Mouse (Mus musculus) E14TG2a.4 (cell line): Measurements from ENCODE around the gene Slc9a3r1.
A peak's percentile ranks its signal among the peaks of the same experiment; 100 is the strongest.

Source experiments
- H3K27me3 ChIP-seq: 2 replicates; pipeline ENCODE4 v1.6.1; 2014; ENCODE audit warnings: low read length, control low read depth; ENCODE audit not compliant: insufficient read depth
- H3K36me3 ChIP-seq: 2 replicates; pipeline ENCODE4 v1.6.1; 2014; ENCODE audit warnings: low read length, control low read depth; ENCODE audit not compliant: insufficient read depth
- H3K4me1 ChIP-seq: replicated peaks from 2 replicates; pipeline ENCODE4 v1.6.1; 2014; ENCODE audit warnings: low read depth, low read length, control low read depth
- H3K4me3 ChIP-seq: replicated peaks from 2 replicates; pipeline ENCODE4 v1.5.1; 2014; ENCODE audit warnings: mild to moderate bottlenecking, low read length
- H3K9me3 ChIP-seq: 2 replicates; pipeline ENCODE4 v1.6.1; 2014; ENCODE audit warnings: low read length, control low read depth
- CTCF ChIP-seq: conservative IDR thresholded peaks from 2 replicates; pipeline ENCODE4 v1.5.1; 2014; ENCODE audit warnings: low read length
- NANOG ChIP-seq: IDR thresholded peaks from 2 replicates; pipeline ENCODE4 v1.6.1; 2014; ENCODE audit warnings: borderline replicate concordance, low read length, mixed read lengths
- POU5F1 ChIP-seq: IDR thresholded peaks from 2 replicates; pipeline ENCODE4 v1.6.1; 2014; ENCODE audit warnings: low read length, borderline replicate concordance

The Slc9a3r1 gene

DNA sequence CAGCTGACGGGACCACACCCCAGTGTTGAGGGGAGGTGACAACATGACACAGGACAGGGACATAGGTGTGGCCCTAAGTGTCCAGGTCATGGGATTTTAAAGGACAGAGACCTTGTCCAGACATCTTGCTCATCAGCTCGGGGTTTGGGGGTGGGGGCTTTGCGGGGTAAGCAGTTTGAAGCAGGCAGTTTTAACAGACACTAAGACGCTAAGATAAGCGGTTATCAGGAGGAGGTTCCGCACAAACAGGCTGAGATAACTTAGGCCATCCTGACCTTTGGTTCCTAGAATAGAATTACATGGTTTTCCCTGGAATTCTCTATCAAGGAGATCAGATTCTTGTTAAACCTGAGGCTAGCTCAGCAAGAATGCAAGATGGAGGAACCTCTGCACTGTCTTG is 31.6 kb downstream of the Slc9a3r1 start:
- H3K36me3 ChIP-seq, result peaks cover 9% of the 10 kb centered on the region
- H3K27me3 ChIP-seq, result no peaks in the 10 kb centered on the region
- no peaks in the 10 kb centered on the region for H3K9me3 ChIP-seq
- peaks cover 10% of the 10 kb centered on the region for H3K4me1 ChIP-seq
- TF ChIP-seq CTCF (no peak), POU5F1 (no peak), NANOG (no peak)
- no peak overlapping the region for H3K4me3 ChIP-seq

DNA sequence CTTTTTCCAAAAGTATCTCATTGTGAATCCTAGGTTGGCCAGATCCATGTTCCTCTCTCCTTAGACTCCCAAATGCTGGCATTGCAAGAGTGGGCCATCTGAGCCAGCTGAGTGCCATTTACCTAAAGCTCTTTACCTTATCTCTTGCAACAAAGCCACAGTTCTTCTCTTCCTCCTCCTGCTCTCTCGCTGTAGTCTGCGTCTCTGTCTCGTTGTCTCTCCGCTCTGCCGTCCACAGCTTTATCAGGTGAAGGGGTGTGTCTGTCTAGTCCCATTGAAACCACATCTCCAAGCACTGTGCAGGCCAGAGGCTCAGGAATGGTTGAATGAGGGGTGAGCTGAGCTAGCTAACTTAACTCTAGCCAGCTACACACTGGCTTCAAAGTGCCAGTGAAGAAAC is 32.8 kb downstream of the Slc9a3r1 start:
- Histone ChIP-seq H3K4me1 (peaks cover 14% of the 10 kb centered on the region), H3K4me3 (no peak overlapping the region), H3K9me3 (no peaks in the 10 kb centered on the region), H3K36me3 (peaks cover 10% of the 10 kb centered on the region), H3K27me3 (no peaks in the 10 kb centered on the region)
- TF ChIP-seq CTCF (no peak), POU5F1 (no peak), NANOG (no peak)

DNA sequence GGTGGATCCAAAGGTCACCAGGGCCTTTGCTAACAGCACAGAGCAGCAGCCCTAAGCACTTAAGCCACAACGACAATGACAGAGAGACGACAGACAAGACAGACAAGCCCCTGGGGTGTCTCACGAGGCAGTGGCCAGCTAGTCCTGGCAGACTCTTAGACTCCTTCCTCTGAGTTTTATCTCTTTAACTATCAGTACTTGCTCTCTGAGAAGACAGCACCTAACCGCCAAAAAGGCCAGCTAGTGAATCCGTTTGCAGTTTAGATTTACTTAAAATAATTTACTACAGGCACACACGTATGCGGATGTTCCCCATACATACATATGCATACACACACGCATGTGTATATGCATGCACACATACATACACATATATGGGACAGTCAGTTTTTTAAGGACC is 34.4 kb downstream of the Slc9a3r1 start:
- TF ChIP-seq NANOG (no peak), POU5F1 (no peak), CTCF (no peak)
- Histone ChIP-seq H3K4me1 (peaks cover 9% of the 10 kb centered on the region), H3K36me3 (peaks cover 23% of the 10 kb centered on the region)

DNA sequence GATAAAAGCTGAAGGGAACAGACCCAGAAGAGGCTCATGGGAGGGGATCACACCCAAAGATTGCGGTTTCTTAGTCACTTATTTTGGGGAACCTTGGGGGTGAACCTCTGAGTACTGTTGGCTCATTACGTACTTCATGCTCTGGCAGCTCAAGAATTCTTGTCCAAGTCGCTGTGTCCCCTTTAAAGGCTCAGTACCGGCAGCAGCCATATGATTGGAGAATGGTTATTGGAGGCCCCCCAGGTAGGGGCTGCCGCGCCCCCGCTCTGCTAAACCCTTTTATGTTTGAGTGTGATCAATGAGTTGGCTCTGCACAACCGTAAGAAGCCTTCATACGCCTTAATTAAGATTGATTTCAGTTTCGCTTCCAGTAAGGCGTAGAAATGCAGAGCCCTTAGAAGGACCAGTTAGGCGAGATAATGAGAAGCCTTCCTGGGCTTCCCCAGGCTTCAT is 35.8 kb downstream of the Slc9a3r1 start:
- Histone ChIP-seq H3K4me1 (peaks cover 13% of the 10 kb centered on the region), H3K9me3 (no peaks in the 10 kb centered on the region), H3K4me3 (no peak overlapping the region), H3K36me3 (peaks cover 23% of the 10 kb centered on the region), H3K27me3 (no peaks in the 10 kb centered on the region)
- TF ChIP-seq CTCF, result no peak
- TF ChIP-seq POU5F1, result no peak
- TF ChIP-seq NANOG, result no peak

More for the DNA sequence above, 34.4 kb downstream of the Slc9a3r1 start:
- Histone ChIP-seq H3K4me3 (no peak overlapping the region), H3K9me3 (no peaks in the 10 kb centered on the region), H3K27me3 (no peaks in the 10 kb centered on the region)

DNA sequence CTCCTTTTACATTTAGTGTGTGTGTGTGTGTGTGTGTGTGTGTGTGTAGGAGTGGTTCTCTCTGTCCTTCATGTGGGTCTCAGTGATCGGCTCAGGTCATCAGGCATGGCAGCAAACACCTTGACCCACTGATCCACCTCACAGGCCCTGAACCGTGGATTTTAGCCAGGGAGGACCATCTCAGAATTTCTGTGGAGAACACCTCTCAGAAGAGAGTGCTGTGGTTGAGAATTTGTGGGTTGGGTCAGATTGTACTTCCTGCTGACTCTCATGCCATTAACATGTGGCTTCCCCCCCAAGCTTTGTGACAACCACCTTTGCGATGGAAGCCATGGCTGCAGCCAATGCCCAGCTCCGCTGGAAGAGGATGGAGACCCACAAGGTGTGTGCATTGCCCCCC is 37.4 kb downstream of the Slc9a3r1 start:
- H3K27me3 ChIP-seq, result no peaks in the 10 kb centered on the region
- peaks cover 29% of the 10 kb centered on the region for H3K36me3 ChIP-seq
- H3K4me3 ChIP-seq, result no peak overlapping the region
- peaks cover 23% of the 10 kb centered on the region for H3K4me1 ChIP-seq
- no peaks in the 10 kb centered on the region for H3K9me3 ChIP-seq
- no peak for TF ChIP-seq CTCF
- no peak for TF ChIP-seq NANOG
- no peak for TF ChIP-seq POU5F1

DNA sequence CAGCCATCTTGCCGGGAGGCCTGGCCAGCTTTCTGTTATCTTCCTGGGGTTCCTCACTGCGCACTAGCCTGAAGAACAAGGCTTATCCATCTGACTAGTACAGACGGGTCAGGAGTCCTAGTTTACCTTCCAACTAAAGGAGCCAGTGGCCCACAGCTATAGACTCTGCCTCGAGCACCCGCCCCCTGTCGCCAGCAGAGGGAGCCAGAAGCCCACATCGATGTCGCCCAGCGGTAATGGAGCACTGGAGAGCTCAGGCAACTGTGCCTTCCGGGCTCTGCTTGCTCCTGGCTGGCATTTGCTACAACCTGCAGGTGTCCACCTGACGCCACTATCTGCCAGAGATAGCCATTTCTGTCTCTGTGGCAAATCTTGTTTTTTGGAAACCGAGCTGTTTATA is 39.2 kb downstream of the Slc9a3r1 start:
- peaks cover 41% of the 10 kb centered on the region for H3K36me3 ChIP-seq
- H3K27me3 ChIP-seq, result 0 out of 2 replicates have a peak, but pooled peaks cover 6% of the 10 kb centered on the region
- no peaks in the 10 kb centered on the region for H3K9me3 ChIP-seq
- peaks cover 41% of the 10 kb centered on the region for H3K4me1 ChIP-seq
- TF ChIP-seq CTCF, result peak; percentile 89
- TF ChIP-seq POU5F1, result no peak
- no peak overlapping the region for H3K4me3 ChIP-seq

DNA sequence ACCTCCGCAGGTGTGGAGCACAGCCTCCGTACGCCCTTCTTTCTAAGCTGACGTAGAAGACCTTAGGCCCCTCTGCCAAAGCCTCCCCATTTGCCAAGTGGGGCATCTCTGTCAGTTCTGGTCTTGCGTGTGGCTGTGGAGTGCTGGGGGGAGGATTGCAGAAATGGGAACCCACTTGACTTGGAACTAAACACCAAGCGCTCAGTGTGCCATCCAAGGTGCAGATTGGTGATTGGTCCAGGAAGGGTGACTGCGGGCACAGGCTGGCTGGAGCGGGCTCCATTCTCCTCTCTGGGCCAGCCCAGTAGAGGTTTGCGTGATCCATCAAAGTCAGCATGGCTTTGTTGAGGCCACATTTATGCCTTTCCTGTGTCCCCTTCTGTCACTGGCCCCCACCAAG is 39.6 kb downstream of the Slc9a3r1 start:
- Histone ChIP-seq H3K4me1 (peaks cover 46% of the 10 kb centered on the region), H3K27me3 (0 out of 2 replicates have a peak, but pooled peaks cover 6% of the 10 kb centered on the region), H3K36me3 (peaks cover 37% of the 10 kb centered on the region), H3K9me3 (no peaks in the 10 kb centered on the region), H3K4me3 (no peak overlapping the region)
- TF ChIP-seq CTCF, result no peak
- no peak for TF ChIP-seq NANOG
- no peak for TF ChIP-seq POU5F1

DNA sequence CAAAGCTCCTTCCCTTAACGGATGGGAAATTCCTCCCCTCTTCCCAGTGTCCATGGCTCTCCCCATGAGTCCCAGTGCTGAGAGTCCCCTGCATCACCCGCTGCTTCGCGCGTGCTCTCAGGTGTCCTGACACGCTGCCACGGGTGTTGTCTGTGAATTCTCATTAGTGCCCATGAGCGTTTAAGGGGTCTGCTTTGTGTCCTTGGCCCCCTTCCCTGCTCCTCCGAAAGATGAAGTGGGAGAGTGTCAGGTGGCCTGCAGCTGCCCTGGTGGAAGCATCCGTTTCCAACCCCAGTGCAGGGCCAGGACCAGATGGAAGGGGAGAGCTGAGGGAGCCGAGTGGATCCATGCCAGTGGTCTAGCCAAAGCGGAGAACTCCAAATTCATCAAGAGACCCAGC is 45.0 kb downstream of the Slc9a3r1 start:
- H3K4me1 ChIP-seq, result peaks cover 76% of the 10 kb centered on the region
- 0 out of 2 replicates have a peak, but pooled peaks cover 6% of the 10 kb centered on the region for H3K27me3 ChIP-seq
- no peaks in the 10 kb centered on the region for H3K9me3 ChIP-seq
- TF ChIP-seq CTCF, result no peak
- no peak for TF ChIP-seq NANOG
- no peak for TF ChIP-seq POU5F1
- H3K36me3 ChIP-seq, result peaks cover 19% of the 10 kb centered on the region
- no peak overlapping the region for H3K4me3 ChIP-seq

DNA sequence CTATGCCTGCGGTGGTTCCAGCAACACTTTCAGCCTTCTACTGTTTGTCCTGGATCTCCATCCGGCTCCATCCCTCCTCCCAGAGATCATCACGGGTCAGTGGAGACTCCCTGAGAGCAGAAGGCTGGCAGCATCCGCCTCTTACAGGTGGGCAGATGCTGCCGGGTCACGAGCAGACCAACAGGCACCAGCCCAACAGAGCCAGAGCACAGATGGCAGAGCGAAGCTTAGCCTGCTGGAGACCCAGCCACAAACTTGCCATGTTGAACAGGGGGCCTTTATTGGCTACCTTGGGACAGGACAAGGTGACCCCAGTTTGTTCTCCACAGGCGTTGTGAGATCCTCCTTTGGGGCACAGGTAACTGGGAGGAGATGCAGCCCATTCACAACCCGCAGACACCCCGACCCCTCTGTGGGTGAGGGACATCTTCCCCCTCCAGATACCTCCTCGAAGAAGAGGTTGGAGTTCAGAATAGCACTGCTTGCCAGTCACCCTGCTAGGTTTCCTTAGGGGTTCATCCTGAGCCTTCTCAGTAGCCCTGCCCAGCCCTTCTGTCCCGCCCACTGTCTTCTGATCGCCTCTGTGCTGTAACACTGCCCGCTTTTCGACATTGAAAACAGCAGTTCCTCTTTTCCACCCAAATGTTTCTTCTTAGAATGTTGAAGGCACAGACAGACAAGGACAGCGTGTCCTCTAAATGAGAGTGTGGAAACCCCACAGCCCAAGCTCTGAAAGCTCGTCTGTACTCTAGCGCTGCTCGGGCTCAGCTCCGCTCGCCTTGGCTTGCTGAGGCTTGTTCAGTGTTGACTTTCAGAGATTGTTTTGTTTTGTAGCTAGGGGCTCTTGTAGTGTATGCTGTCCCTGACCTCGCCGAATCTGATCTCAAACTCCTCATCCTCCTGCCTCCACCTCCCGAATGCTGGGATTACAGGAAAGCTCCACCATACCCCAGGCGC is 45.9 kb downstream of the Slc9a3r1 start:
- H3K4me1 ChIP-seq, result peaks cover 79% of the 10 kb centered on the region
- H3K36me3 ChIP-seq, result peaks cover 19% of the 10 kb centered on the region
- no peak for TF ChIP-seq POU5F1
- H3K9me3 ChIP-seq, result no peaks in the 10 kb centered on the region
- H3K4me3 ChIP-seq, result no peak overlapping the region
- H3K27me3 ChIP-seq, result 0 out of 2 replicates have a peak, but pooled peaks cover 6% of the 10 kb centered on the region
